Mouse (Mus musculus) cortical plate, adult 2 months (tissue): ENCODE measurements around the gene B9d2. TPM values are rescaled to one million over a fixed set of nuclear protein-coding genes. Genes with fewer than 3 reads are reported as not detected.
"Not testable (repeated sequence)": the region's sequence is repeated elsewhere in the genome, so short reads cannot be mapped to it uniquely, and the experiment has no call there.

Source experiments
- H3K27ac ChIP-seq: fragments of 200-500 bp; 2 replicates; pipeline ENCODE4 v1.5.1; 2012; ENCODE audit warnings: low read length, control low read depth, inconsistent platforms; ENCODE audit not compliant: insufficient read depth
- H3K4me1 ChIP-seq: fragments of 200-500 bp; 2 replicates; pipeline ENCODE4 v1.6.1; 2011; ENCODE audit warnings: low read length; ENCODE audit not compliant: control insufficient read depth, insufficient read depth
- H3K4me3 ChIP-seq: fragments of 200-500 bp; 2 replicates; pipeline ENCODE4 v1.5.1; 2011; ENCODE audit warnings: mild to moderate bottlenecking, low read length, control low read depth; ENCODE audit not compliant: insufficient read depth
- CTCF ChIP-seq: fragments of 200-500 bp; IDR thresholded peaks from 2 replicates; pipeline ENCODE4 v1.5.1; 2011; ENCODE audit warnings: mild to moderate bottlenecking, control low read depth, low read length; ENCODE audit not compliant: insufficient read depth; ENCODE audit errors: extremely low read depth
- POLR2A ChIP-seq: fragments of 200-500 bp; IDR thresholded peaks from 2 replicates; pipeline ENCODE4 v1.6.1; 2011; ENCODE audit warnings: mild to moderate bottlenecking, low read length, control low read depth; ENCODE audit not compliant: insufficient read depth; ENCODE audit errors: extremely low read depth
- polyA plus RNA-seq: library from polyadenylated mRNA; depleted of rRNA; stranded (reverse); fragments of >200 nt; gene quantifications from 2 replicates; pipeline ENCODE4 v1.2.3, GENCODE M21; 2012

The B9d2 gene
- polyA plus RNA-seq, 1 experiment = 42.4 TPM

- H3K27ac ChIP-seq = peak overlapping the region; percentile 2; the same call in 1 of the 2 replicates
These were observed 31.2 kb downstream of the B9d2 start for GRCm38 (mm10) chr7:25711731-25712197.

DNA sequence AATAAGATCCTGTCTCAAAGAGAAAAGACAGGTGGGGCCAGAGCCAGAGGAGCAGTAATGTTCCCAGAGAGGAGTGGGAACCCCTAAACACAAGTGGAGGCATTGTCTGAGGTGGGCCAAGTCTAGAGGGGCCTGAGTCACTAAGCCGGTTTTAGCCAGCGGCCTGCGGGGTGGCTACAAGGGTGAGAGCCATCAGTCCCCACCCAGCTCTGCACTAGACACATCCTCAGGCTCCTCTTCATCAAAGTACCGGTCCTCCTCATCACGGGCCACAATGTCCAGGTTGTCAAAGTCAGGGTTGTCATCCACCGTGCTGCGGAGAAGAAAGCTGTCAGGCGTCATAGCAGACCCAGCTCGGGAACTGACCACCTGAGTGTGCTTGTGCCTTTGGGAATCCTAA lies 32.2 kb downstream of the B9d2 start:
- peaks cover 9% of the 10 kb centered on the region for H3K4me1 ChIP-seq
- no peak overlapping the region for H3K4me3 ChIP-seq
- TF ChIP-seq CTCF (no peak), POLR2A (no peak)
- no peak overlapping the region for H3K27ac ChIP-seq

More at GRCm38 (mm10) chr7:25711731-25712197, 31.2 kb downstream of the B9d2 start:
- no peak overlapping the region for H3K4me3 ChIP-seq
- peak; percentile 5; the same call in 1 of the 2 replicates for TF ChIP-seq POLR2A
- TF ChIP-seq CTCF = no peak
- H3K4me1 ChIP-seq = peaks cover 6% of the 10 kb centered on the region

- peaks cover 13% of the 10 kb centered on the region for H3K4me1 ChIP-seq
- no peak overlapping the region for H3K27ac ChIP-seq
- TF ChIP-seq POLR2A (no peak), CTCF (no peak)
- H3K4me3 ChIP-seq = no peak overlapping the region
These were observed 34.0 kb downstream of the B9d2 start for GRCm38 (mm10) chr7:25714581-25714980.

GRCm38 (mm10) chr7:25715731-25716271 lies 35.2 kb downstream of the B9d2 start:
- Histone ChIP-seq H3K27ac (no peak overlapping the region), H3K4me1 (peaks cover 11% of the 10 kb centered on the region), H3K4me3 (no peak overlapping the region)
- no peak for TF ChIP-seq CTCF
- TF ChIP-seq POLR2A = no peak

DNA sequence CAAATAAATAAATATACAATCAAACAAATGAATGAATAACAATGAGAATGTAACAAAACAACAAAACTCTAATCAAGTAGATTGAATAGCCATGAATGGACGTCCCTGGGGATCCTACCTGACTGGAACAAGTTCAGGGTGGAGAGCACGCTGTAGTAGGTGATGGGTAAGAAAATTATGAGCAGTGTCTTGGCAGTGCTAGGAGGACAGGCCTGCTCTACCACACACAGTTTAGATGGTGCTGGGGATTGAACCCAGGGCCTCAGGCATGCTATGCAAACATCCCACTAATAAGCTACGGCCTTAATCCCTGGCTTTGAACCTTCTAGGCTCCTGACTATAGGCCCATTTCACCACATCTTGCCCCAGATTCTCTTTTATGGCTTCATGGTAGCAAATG lies 36.9 kb downstream of the B9d2 start:
- TF ChIP-seq POLR2A = no peak
- TF ChIP-seq CTCF = no peak
- Histone ChIP-seq H3K4me3 (no peak overlapping the region), H3K4me1 (peaks cover 7% of the 10 kb centered on the region)

DNA sequence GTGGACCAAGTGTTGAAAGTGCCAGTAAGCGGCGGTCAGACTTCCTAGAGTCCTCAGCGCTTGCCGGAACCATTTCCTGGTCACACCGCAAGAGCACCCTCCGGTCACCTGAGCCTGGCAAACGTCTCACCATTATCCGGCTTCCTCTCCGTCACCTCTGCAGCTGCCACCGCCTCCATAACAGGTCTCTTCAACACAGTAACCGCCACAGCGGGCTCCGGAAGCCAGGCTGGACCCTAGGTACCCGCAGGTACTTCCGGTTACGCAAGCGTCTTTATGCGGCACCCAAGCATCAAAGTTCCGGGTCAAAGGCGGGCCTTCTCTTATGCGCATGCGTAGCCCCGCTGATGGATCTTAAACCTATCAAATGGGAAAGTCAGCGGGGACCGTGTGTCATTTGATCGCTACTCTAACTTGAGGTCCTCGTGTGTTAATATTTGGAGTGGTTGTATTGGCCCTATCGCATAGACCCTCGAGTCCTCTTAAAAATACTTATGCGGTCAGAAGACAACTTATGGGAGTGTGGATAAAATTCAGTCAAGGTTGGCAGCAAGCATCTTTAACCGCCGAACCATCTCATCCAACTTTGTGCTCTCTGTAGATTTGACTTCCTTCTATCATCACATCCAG lies 38.3 kb downstream of the B9d2 start, which contains the start of gene Ccdc97:
TSS of gene Ccdc97 (minus strand) at position 301 of the 630 bp plus-strand sequence.
- peak within 1 kb of the TSS; percentile 52 for H3K4me3 ChIP-seq
- H3K27ac ChIP-seq = peak within 1 kb of the TSS; percentile 42
- peak; percentile 78 for TF ChIP-seq POLR2A
- TF ChIP-seq CTCF = no peak
- peaks cover 7% of the 10 kb centered on the region for H3K4me1 ChIP-seq

More for the DNA sequence above, 36.9 kb downstream of the B9d2 start:
- no peak overlapping the region for H3K27ac ChIP-seq

DNA sequence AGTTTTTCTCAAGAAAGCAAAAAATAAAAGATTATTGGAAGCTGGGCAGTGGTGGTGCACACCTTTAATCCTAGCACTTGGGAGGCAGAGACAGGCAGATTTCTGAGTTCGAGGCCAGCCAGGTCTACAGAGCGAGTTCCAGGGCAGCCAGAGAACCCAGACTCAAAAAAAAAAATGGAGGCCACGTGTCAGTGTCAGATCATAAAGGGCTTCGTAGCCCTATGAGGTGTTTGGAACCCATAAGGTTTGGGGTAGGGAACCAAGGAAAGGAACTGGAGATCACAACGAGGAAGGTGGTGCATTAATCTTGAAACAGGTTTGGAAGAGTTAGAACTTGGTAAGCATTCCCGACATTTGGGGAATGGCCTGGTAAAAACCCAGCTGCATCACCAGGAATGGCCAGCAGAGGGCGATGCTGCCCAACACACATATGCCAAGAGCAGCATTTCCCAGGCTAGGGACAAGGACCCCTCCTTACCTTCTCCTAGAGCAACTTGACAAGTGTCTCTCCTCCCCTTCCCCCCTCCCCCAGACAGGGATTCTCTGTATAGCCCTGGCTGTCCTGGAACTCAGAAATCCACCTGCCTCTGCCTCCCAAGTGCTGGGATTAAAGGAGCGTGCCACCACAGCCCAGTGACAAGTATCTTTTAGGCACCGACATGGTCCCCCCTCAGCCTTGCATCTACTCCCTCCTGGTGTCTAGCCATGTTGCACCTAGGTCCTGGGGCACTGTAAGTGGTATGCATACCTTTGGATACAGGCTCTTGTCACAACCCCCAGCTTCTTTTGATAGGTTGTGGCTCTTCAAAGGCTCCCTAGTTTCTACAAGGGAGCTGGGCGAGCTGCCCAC lies 39.4 kb downstream of the B9d2 start:
- H3K4me3 ChIP-seq = no peak overlapping the region
- no peak overlapping the region for H3K27ac ChIP-seq
- TF ChIP-seq POLR2A (no peak), CTCF (peak; percentile 89)
- H3K4me1 ChIP-seq = peaks cover 7% of the 10 kb centered on the region

GRCm38 (mm10) chr7:25720760-25721159 lies 40.2 kb downstream of the B9d2 start:
- H3K27ac ChIP-seq = no peak overlapping the region
- TF ChIP-seq CTCF = no peak
- no peak for TF ChIP-seq POLR2A
- H3K4me1 ChIP-seq = peaks cover 7% of the 10 kb centered on the region
- no peak overlapping the region for H3K4me3 ChIP-seq

- not testable (repeated sequence) for H3K27ac ChIP-seq, H3K4me3 ChIP-seq, H3K4me1 ChIP-seq
These were observed 41.2 kb downstream of the B9d2 start for GRCm38 (mm10) chr7:25721776-25722175.

DNA sequence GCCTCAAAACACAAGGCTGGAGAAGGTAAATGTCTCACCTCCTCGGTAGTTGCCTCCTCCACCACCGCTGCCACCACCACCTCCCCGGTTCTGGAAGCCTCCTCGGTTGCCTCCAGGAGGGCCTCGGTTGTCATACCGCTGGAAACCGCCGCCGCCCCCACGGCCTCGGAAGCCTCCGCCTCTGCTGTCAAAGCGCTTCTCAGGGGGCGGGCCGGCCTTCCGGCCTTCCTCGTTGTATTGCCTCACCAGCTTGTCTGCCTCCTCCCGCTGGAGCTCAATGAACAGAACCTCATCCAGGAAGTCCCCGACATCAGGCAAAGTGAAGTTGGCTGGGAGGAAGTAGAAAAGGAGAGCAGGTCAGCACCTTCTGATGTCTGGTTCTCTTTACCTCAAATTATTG lies 45.3 kb downstream of the B9d2 start:
- H3K4me1 ChIP-seq = no peaks in the 10 kb centered on the region
- no peak overlapping the region for H3K4me3 ChIP-seq
- no peak for TF ChIP-seq CTCF
- no peak for TF ChIP-seq POLR2A
- H3K27ac ChIP-seq = no peak overlapping the region
